Mouse (Mus musculus) central nervous system, embryonic 14 days (tissue): Measurements from ENCODE around the gene Slitrk3. TPM values are rescaled to one million over a fixed set of nuclear protein-coding genes. Genes with fewer than 3 reads are reported as not detected.

ENCODE experiments used
- polyA plus RNA-seq: library from polyadenylated mRNA; depleted of rRNA; stranded (reverse); fragments of >200 nt; gene quantifications from 2 replicates; pipeline ENCODE4 v1.2.3, GENCODE M21; 2012; rRNA removed

The Slitrk3 gene
- 9.9 and 11.5 TPM in 2 replicates for polyA plus RNA-seq

DNA sequence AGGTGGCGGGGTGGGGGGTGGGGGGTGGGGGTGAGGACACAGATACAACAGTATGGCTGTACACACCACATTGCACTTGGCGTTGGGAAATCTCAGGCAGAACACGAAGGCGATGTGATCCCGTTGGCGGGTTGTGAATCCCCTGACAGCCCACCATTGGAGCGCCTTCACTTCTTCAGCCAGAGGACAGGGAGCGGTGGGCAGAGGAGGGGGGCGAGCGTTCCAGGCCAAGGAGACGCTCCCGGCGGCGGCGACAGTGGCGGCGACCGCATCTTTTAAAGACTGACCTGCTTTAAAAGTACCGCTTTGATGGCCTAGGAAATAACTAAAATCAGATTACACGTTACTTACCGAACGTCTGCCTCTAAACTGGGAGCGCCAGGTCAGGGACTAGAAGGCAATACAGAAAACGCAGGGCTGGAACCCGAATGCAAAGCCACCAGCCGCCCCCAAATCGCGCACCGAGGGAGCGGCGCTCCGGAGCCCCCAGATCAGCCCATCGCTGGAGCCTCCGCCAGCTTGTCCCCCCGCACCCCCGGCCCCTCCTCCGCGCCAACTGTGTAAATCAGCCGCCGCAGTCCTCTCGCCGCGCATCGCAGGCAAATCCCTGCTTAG lies at the start of gene Slitrk3:
TSS of gene Slitrk3 (minus strand) at position 607 of the 615 bp plus-strand sequence.

Other genes with a start within 250 kb of the Slitrk3 start
- gene Sis, start 89.9 kb downstream of the Slitrk3 start, polyA plus RNA-seq: 0.01 TPM in 2 replicates